Mouse (Mus musculus): ENCODE results near the gene Klf1. TPM values are rescaled to one million over a fixed set of nuclear protein-coding genes. Genes with fewer than 3 reads are reported as not detected.

Klf1 gene
- total RNA-seq, 2 experiments from 2014 or later = 0.52 to 0.72 TPM

Other genes starting within 250 kb of the Klf1 start
Only the 30 nearest of the 33 such genes appear.
- gene Trmt1, start 215.6 kb upstream of the Klf1 start, total RNA-seq (2014; fragmentation: Nextera tagmentation) = 76.9 and 123 TPM in 2 replicates
- 73.8 and 95.9 TPM in 2 replicates for gene Trmt1, start 215.6 kb upstream of the Klf1 start, total RNA-seq (2017)
- gene Nacc1, start 214.1 kb upstream of the Klf1 start, total RNA-seq (2014; fragmentation: Nextera tagmentation) = 92.9 and 98.1 TPM in 2 replicates
- 46.5 and 59.2 TPM in 2 replicates for gene Nacc1, start 214.1 kb upstream of the Klf1 start, total RNA-seq (2017)
- gene Lyl1, start 200.5 kb upstream of the Klf1 start, total RNA-seq (2014; fragmentation: Nextera tagmentation) = 82.1 and 133 TPM in 2 replicates
- 65.9 and 73.3 TPM in 2 replicates for gene Lyl1, start 200.5 kb upstream of the Klf1 start, total RNA-seq (2017)
- gene G430095P16Rik, start 178.9 kb upstream of the Klf1 start, total RNA-seq (2014; fragmentation: Nextera tagmentation) = 11.0 and 17.9 TPM in 2 replicates
- 4.4 and 4.8 TPM in 2 replicates for gene G430095P16Rik, start 178.9 kb upstream of the Klf1 start, total RNA-seq (2017)
- gene Nfix, start 101.6 kb upstream of the Klf1 start, total RNA-seq (2014; fragmentation: Nextera tagmentation) = 25.7 and 51.2 TPM in 2 replicates
- gene Nfix, start 101.6 kb upstream of the Klf1 start, total RNA-seq (2017) = 9.5 and 12.8 TPM in 2 replicates
- 4.1 and 4.7 TPM in 2 replicates for gene Dand5, start 79.1 kb upstream of the Klf1 start, total RNA-seq (2014; fragmentation: Nextera tagmentation)
- gene Dand5, start 79.1 kb upstream of the Klf1 start, total RNA-seq (2017) = 3.6 and 3.7 TPM in 2 replicates
- gene Gadd45gip1, start 70.4 kb upstream of the Klf1 start, total RNA-seq (2014; fragmentation: Nextera tagmentation) = 17.0 and 19.2 TPM in 2 replicates
- 46.2 and 52.4 TPM in 2 replicates for gene Gadd45gip1, start 70.4 kb upstream of the Klf1 start, total RNA-seq (2017)
- gene Rad23a, start 61.3 kb upstream of the Klf1 start, total RNA-seq (2014; fragmentation: Nextera tagmentation) = 41.8 TPM in 2 replicates
- 20.1 and 21.4 TPM in 2 replicates for gene Rad23a, start 61.3 kb upstream of the Klf1 start, total RNA-seq (2017)
- 1,333 and 1,645 TPM in 2 replicates for gene Calr, start 55.0 kb upstream of the Klf1 start, total RNA-seq (2014; fragmentation: Nextera tagmentation)
- 4,572 and 4,672 TPM in 2 replicates for gene Calr, start 55.0 kb upstream of the Klf1 start, total RNA-seq (2017)
- 90.9 TPM in 2 replicates for gene Farsa, start 44.9 kb upstream of the Klf1 start, total RNA-seq (2014; fragmentation: Nextera tagmentation)
- gene Farsa, start 44.9 kb upstream of the Klf1 start, total RNA-seq (2017) = 187 and 190 TPM in 2 replicates
- gene Syce2, start 29.8 kb upstream of the Klf1 start, total RNA-seq (2014; fragmentation: Nextera tagmentation) = 172 and 176 TPM in 2 replicates
- 126 and 155 TPM in 2 replicates for gene Syce2, start 29.8 kb upstream of the Klf1 start, total RNA-seq (2017)
- gene Gcdh, start 8.0 kb upstream of the Klf1 start, total RNA-seq (2014; fragmentation: Nextera tagmentation) = 23.2 and 25.8 TPM in 2 replicates
- 20.1 and 30.3 TPM in 2 replicates for gene Gcdh, start 8.0 kb upstream of the Klf1 start, total RNA-seq (2017)
- gene Dnase2a, start 6.6 kb downstream of the Klf1 start, total RNA-seq (2014; fragmentation: Nextera tagmentation) = 35.6 and 55.5 TPM in 2 replicates
- gene Dnase2a, start 6.6 kb downstream of the Klf1 start, total RNA-seq (2017) = 59.6 and 117 TPM in 2 replicates
- not detected in 2 replicates for gene Mast1, start 35.4 kb downstream of the Klf1 start, total RNA-seq (2014; fragmentation: Nextera tagmentation)
- not detected in 2 replicates for gene Mast1, start 35.4 kb downstream of the Klf1 start, total RNA-seq (2017)
- gene Rtbdn, start 45.1 kb downstream of the Klf1 start, total RNA-seq (2014; fragmentation: Nextera tagmentation) = not detected in 2 replicates
- not detected in 2 replicates for gene Rtbdn, start 45.1 kb downstream of the Klf1 start, total RNA-seq (2017)
- not detected in 2 replicates for gene Gm49661, start 67.5 kb downstream of the Klf1 start, total RNA-seq (2014; fragmentation: Nextera tagmentation)
- gene Gm49661, start 67.5 kb downstream of the Klf1 start, total RNA-seq (2017) = not detected in 2 replicates
- gene Prdx2, start 67.7 kb downstream of the Klf1 start, total RNA-seq (2014; fragmentation: Nextera tagmentation) = 210 and 303 TPM in 2 replicates
- 360 and 421 TPM in 2 replicates for gene Prdx2, start 67.7 kb downstream of the Klf1 start, total RNA-seq (2017)
- gene Rnaseh2a, start 67.8 kb downstream of the Klf1 start, total RNA-seq (2014; fragmentation: Nextera tagmentation) = 116 and 172 TPM in 2 replicates
- 91.3 and 148 TPM in 2 replicates for gene Rnaseh2a, start 67.8 kb downstream of the Klf1 start, total RNA-seq (2017)
- 3.3 and 14.2 TPM in 2 replicates for gene Junb, start 76.8 kb downstream of the Klf1 start, total RNA-seq (2014; fragmentation: Nextera tagmentation)
- 39.6 and 46.0 TPM in 2 replicates for gene Junb, start 76.8 kb downstream of the Klf1 start, total RNA-seq (2017)
- gene Hook2, start 88.7 kb downstream of the Klf1 start, total RNA-seq (2014; fragmentation: Nextera tagmentation) = 5.2 and 6.1 TPM in 2 replicates
- gene Hook2, start 88.7 kb downstream of the Klf1 start, total RNA-seq (2017) = 5.7 and 8.2 TPM in 2 replicates
- gene Best2, start 112.6 kb downstream of the Klf1 start, total RNA-seq (2014; fragmentation: Nextera tagmentation) = not detected in 2 replicates
- gene Best2, start 112.6 kb downstream of the Klf1 start, total RNA-seq (2017) = not detected in 2 replicates
- 73.1 and 73.3 TPM in 2 replicates for gene Asna1, start 123.4 kb downstream of the Klf1 start, total RNA-seq (2014; fragmentation: Nextera tagmentation)
- 74.5 and 91.2 TPM in 2 replicates for gene Asna1, start 123.4 kb downstream of the Klf1 start, total RNA-seq (2017)
- gene Trir, start 124.9 kb downstream of the Klf1 start, total RNA-seq (2014; fragmentation: Nextera tagmentation) = 112 and 128 TPM in 2 replicates
- gene Trir, start 124.9 kb downstream of the Klf1 start, total RNA-seq (2017) = 245 and 280 TPM in 2 replicates
- gene Tnpo2, start 135.0 kb downstream of the Klf1 start, total RNA-seq (2014; fragmentation: Nextera tagmentation) = 19.6 and 25.0 TPM in 2 replicates
- gene Tnpo2, start 135.0 kb downstream of the Klf1 start, total RNA-seq (2017) = 21.5 and 26.8 TPM in 2 replicates
- 11.6 and 13.5 TPM in 2 replicates for gene Fbxw9, start 158.1 kb downstream of the Klf1 start, total RNA-seq (2014; fragmentation: Nextera tagmentation)
- 4.1 and 5.9 TPM in 2 replicates for gene Fbxw9, start 158.1 kb downstream of the Klf1 start, total RNA-seq (2017)
- not detected in 2 replicates for gene Gm5741, start 166.1 kb downstream of the Klf1 start, total RNA-seq (2014; fragmentation: Nextera tagmentation)
- gene Gm5741, start 166.1 kb downstream of the Klf1 start, total RNA-seq (2017) = not detected in 2 replicates
- 42.0 and 66.5 TPM in 2 replicates for gene Dhps, start 169.8 kb downstream of the Klf1 start, total RNA-seq (2014; fragmentation: Nextera tagmentation)
- 19.6 and 30.1 TPM in 2 replicates for gene Dhps, start 169.8 kb downstream of the Klf1 start, total RNA-seq (2017)
- 189 and 191 TPM in 2 replicates for gene Wdr83os, start 178.8 kb downstream of the Klf1 start, total RNA-seq (2014; fragmentation: Nextera tagmentation)
- gene Wdr83os, start 178.8 kb downstream of the Klf1 start, total RNA-seq (2017) = 36.6 and 47.4 TPM in 2 replicates
- 56.2 and 81.8 TPM in 2 replicates for gene Wdr83, start 179.4 kb downstream of the Klf1 start, total RNA-seq (2014; fragmentation: Nextera tagmentation)
- 23.3 and 32.8 TPM in 2 replicates for gene Wdr83, start 179.4 kb downstream of the Klf1 start, total RNA-seq (2017)
- gene Man2b1, start 181.3 kb downstream of the Klf1 start, total RNA-seq (2014; fragmentation: Nextera tagmentation) = 91.4 and 110 TPM in 2 replicates
- gene Man2b1, start 181.3 kb downstream of the Klf1 start, total RNA-seq (2017) = 52.9 and 83.5 TPM in 2 replicates

Measured in granulocyte monocyte progenitor cell, adult 5-6 weeks (primary cell).